Mouse (Mus musculus) E14TG2a.4 (cell line): ENCODE data around the gene Ube2b.

ENCODE experiments used
- H3K27me3 ChIP-seq: 2 replicates; pipeline ENCODE4 v1.6.1; 2014; ENCODE audit warnings: low read length, control low read depth; ENCODE audit not compliant: insufficient read depth
- H3K36me3 ChIP-seq: 2 replicates; pipeline ENCODE4 v1.6.1; 2014; ENCODE audit warnings: low read length, control low read depth; ENCODE audit not compliant: insufficient read depth
- H3K4me1 ChIP-seq: replicated peaks from 2 replicates; pipeline ENCODE4 v1.6.1; 2014; ENCODE audit warnings: low read depth, low read length, control low read depth
- H3K4me3 ChIP-seq: replicated peaks from 2 replicates; pipeline ENCODE4 v1.5.1; 2014; ENCODE audit warnings: mild to moderate bottlenecking, low read length
- H3K9me3 ChIP-seq: 2 replicates; pipeline ENCODE4 v1.6.1; 2014; ENCODE audit warnings: low read length, control low read depth
- CTCF ChIP-seq: conservative IDR thresholded peaks from 2 replicates; pipeline ENCODE4 v1.5.1; 2014; ENCODE audit warnings: low read length
- NANOG ChIP-seq: IDR thresholded peaks from 2 replicates; pipeline ENCODE4 v1.6.1; 2014; ENCODE audit warnings: borderline replicate concordance, low read length, mixed read lengths
- POU5F1 ChIP-seq: IDR thresholded peaks from 2 replicates; pipeline ENCODE4 v1.6.1; 2014; ENCODE audit warnings: low read length, borderline replicate concordance

Ube2b gene

DNA sequence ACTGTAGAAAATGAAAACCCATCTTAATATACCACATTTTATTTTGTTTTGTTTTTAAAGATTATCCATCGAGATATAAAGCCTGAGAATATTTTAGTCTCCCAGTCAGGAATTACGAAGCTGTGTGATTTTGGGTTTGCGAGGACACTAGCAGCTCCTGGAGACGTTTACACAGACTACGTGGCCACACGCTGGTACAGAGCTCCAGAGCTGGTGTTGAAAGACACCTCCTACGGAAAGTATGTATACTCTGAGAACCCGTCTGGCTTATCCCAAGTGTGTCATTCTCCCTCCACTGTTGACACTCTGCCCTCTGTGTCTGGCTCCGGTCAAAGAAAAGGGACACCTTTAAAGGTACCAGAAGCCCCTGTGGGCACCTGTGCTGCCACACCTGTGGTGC lies 17.7 kb upstream of the Ube2b start:
- Histone ChIP-seq H3K9me3 (no peaks in the 10 kb centered on the region), H3K4me1 (no peaks in the 10 kb centered on the region), H3K4me3 (no peak overlapping the region), H3K27me3 (no peaks in the 10 kb centered on the region), H3K36me3 (no peaks in the 10 kb centered on the region)
- TF ChIP-seq CTCF (no peak), NANOG (no peak), POU5F1 (no peak)

DNA sequence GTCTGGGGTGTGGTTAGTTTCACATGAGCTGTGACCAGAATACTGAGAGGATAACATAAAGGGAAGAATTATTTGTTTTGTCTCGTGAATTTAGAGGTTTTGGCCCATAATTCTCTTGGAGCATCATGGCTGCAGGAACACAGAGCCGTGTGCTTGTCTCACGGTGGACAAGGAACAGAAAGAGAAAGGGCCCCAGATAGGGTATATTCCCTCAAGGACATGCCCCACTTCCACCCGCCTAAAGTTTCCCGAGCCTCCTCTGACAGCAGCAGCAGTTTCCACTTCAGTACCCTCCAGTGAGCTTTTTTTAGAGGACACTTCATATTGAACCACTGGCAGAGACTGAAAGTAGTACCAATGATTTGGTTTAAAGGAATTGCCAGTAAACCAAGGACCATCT lies 11.0 kb upstream of the Ube2b start:
- no peak for TF ChIP-seq CTCF
- TF ChIP-seq NANOG, result no peak
- TF ChIP-seq POU5F1, result no peak
- Histone ChIP-seq H3K27me3 (no peaks in the 10 kb centered on the region), H3K4me3 (no peak overlapping the region), H3K9me3 (no peaks in the 10 kb centered on the region), H3K4me1 (peaks cover 28% of the 10 kb centered on the region), H3K36me3 (no peaks in the 10 kb centered on the region)

DNA sequence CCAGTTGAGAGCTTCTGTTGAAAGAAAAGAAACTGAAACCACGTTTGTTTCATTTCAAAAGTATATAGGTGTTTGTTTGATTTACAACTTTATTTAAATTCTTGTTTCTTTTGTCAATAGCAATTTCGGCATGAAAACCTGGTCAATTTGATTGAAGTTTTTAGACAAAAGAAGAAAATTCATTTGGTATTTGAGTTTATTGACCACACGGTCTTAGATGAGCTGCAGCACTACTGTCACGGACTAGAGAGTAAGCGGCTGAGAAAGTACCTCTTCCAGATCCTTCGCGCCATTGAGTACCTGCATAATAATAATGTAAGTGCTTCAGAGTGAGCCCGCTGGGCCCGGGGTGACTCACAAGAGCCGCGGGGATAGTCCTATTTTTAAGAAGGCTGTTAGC lies 10.4 kb upstream of the Ube2b start:
- Histone ChIP-seq H3K36me3 (no peaks in the 10 kb centered on the region), H3K27me3 (no peaks in the 10 kb centered on the region), H3K4me3 (no peak overlapping the region), H3K9me3 (no peaks in the 10 kb centered on the region), H3K4me1 (peaks cover 33% of the 10 kb centered on the region)
- no peak for TF ChIP-seq CTCF
- TF ChIP-seq NANOG, result no peak
- no peak for TF ChIP-seq POU5F1

DNA sequence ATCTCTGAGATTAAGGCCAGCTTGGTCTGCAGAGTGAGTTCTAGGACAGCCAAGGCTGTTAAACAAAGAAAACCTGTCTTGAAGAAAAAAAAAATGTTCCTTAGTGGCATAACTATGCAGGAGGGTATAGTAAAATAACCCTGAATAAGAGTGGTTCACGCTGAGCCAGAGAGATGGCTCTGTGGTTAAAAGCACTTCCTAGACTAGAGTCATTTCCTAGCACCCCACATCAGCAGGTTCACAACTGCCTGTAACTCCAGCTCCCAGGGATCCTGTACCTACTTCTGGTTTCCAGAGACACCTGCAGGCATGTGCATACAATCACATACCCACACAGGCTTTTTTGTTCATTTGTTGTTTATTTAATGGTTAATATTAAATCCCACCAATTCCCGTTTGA lies 5.0 kb upstream of the Ube2b start:
- Histone ChIP-seq H3K36me3 (no peaks in the 10 kb centered on the region), H3K4me1 (peaks cover 61% of the 10 kb centered on the region), H3K4me3 (no peak overlapping the region), H3K9me3 (no peaks in the 10 kb centered on the region), H3K27me3 (no peaks in the 10 kb centered on the region)
- TF ChIP-seq CTCF (no peak), NANOG (no peak), POU5F1 (no peak)

DNA sequence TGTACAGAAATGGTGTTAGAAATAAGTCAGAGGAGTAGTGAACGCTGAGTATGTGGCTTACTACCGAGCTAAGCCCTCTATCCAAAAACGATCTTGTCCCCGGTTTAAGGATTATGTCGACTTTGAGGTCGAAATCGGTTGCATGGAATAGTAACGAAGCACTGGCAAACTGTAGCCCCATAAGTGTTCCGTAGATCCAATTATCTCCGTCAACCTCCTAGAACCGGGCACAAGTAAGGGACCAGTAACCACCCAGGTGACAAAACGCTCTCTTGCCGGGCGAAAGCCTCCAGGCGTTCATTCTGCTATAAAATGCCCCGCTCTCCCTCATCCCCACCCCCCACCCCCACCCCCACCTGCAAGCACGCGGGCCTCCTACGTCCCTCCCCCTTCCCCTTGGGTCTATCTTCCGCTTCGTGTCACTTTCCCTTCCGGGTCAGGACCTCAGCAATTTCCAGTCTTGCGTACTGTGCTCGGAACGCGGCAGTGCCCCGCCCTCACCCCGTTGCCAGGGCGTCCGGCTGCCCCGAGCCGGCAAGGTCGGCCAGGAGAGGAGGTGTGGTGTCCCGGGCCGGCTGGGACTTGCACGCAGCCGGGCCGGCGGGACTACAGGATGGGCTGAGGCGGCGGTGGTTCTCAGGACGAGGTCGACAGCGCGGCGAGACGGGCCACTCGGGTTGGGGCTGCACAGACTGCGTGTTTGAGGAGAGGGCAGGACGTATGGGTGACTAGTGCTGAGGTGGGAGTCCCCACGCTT lies 3.4 kb upstream of the Ube2b start, which contains the start of gene Cdkl3:
TSS of gene Cdkl3 (plus strand) at position 450 of the 757 bp plus-strand sequence.
- H3K4me1 ChIP-seq, result peaks cover 61% of the 10 kb centered on the region
- TF ChIP-seq POU5F1, result no peak
- TF ChIP-seq CTCF, result no peak
- no peak for TF ChIP-seq NANOG
- no peaks in the 10 kb centered on the region for H3K9me3 ChIP-seq
- H3K27me3 ChIP-seq, result no peaks in the 10 kb centered on the region
- H3K36me3 ChIP-seq, result peaks cover 1% of the 10 kb centered on the region; the same call in 1 of the 2 replicates
- peak within 1 kb of the TSS; percentile 91 for H3K4me3 ChIP-seq

DNA sequence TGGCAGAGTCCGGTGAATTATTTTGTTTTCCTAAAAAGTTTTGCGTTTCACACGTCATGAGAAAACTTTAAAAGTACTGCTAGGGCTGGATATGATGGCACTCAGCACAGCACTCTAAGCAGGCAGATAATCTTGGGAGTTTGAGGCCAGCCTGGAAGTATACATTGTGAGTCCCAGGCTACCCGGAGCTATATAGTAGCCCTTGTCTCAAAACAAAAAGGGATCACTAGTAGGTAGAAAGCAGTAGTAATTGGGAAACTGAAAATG lies 2.9 kb upstream of the Ube2b start:
- H3K36me3 ChIP-seq, result peaks cover 6% of the 10 kb centered on the region
- no peak for TF ChIP-seq CTCF
- no peak for TF ChIP-seq NANOG

DNA sequence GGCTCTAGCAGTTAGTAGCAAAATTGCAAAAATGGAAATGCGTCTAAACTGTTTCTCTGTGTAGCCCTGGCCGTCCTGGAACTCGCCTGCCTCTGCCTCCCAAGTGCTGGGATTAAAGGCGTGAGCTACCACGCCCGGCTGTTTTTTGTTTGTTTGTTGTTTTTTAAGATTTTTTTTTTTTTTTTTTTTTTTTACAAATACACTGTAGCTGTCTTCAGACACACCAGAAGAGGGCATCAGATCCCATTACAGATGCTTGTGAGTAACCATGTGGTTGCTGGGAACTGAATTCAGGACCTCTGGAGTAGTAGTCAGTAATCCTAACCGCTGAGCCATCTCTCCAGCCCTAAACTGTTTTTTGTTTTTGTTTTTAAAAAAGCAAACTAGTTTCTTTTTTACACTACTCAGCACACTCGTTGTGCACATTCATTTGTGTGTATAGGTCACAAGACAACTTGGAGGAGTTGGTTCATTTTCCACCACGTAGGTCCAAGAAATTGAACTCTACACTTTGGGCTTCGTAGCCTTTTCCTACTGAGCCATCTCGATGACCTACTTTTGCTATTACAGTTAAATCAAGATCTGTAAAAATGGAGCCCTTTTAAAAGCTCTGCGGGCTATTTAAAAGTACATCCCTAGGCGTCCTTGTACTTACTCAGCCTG lies 2.4 kb upstream of the Ube2b start:
- TF ChIP-seq NANOG, result no peak
- peak; percentile 9; the same call in 1 of the 2 replicates for TF ChIP-seq CTCF
- Histone ChIP-seq H3K4me1 (peaks cover 63% of the 10 kb centered on the region), H3K27me3 (no peaks in the 10 kb centered on the region), H3K4me3 (peak overlapping the region; percentile 91), H3K9me3 (no peaks in the 10 kb centered on the region), H3K36me3 (peaks cover 10% of the 10 kb centered on the region)

More for the DNA sequence above, 2.9 kb upstream of the Ube2b start:
- no peaks in the 10 kb centered on the region for H3K9me3 ChIP-seq
- H3K4me1 ChIP-seq, result peaks cover 63% of the 10 kb centered on the region
- H3K4me3 ChIP-seq, result peak overlapping the region; percentile 91
- no peaks in the 10 kb centered on the region for H3K27me3 ChIP-seq

DNA sequence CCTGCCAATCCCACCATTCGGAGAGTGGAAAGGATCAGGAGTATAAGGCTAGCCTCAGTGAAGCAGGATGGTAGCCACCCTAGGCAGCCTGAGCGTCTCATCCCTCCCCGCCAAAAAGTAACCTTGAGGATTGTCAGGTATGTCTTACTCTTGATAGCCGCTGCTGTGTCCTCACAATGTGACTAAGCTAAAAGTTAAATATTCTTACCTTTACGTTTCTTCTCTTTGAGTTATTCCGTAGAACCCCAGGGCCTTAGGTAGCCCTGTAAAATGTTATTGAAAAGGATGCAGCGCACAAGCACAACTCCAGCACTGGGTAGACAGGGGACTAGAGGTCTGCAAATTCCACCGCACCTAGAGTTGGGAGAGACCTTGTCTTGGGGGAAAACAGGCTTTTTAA lies 1.3 kb upstream of the Ube2b start:
- no peak for TF ChIP-seq POU5F1
- no peak for TF ChIP-seq NANOG
- no peak for TF ChIP-seq CTCF
- no peaks in the 10 kb centered on the region for H3K27me3 ChIP-seq
- H3K4me1 ChIP-seq, result peaks cover 70% of the 10 kb centered on the region
- H3K36me3 ChIP-seq, result peaks cover 22% of the 10 kb centered on the region
- H3K9me3 ChIP-seq, result no peaks in the 10 kb centered on the region
- peak overlapping the region; percentile 99 for H3K4me3 ChIP-seq

DNA sequence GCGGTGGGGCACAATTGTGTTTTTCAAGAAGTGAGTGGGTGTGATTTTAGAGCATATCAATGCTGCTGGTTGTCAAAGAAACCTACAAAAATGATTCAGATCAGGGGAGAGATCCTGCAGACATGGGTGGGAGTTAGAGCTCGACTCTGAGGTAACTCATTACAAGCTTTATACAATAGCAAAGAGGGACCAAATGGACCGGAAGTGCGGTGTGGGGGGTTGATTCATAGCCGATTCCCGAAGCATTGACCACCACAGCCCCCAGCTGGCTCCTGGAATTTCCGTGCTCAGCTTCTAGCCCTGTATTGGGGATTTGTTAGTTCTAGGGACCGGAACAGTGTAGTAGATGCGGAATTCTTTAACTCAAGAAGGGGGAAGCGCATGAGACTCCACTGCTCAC lies 779 bp upstream of the Ube2b start:
- Histone ChIP-seq H3K36me3 (peaks cover 27% of the 10 kb centered on the region), H3K4me3 (peak overlapping the region; percentile 99), H3K9me3 (no peaks in the 10 kb centered on the region), H3K4me1 (peaks cover 72% of the 10 kb centered on the region), H3K27me3 (no peaks in the 10 kb centered on the region)
- TF ChIP-seq POU5F1, result no peak
- no peak for TF ChIP-seq NANOG
- no peak for TF ChIP-seq CTCF
